Mouse (Mus musculus): Measurements from ENCODE around the gene C1ra.

DNA sequence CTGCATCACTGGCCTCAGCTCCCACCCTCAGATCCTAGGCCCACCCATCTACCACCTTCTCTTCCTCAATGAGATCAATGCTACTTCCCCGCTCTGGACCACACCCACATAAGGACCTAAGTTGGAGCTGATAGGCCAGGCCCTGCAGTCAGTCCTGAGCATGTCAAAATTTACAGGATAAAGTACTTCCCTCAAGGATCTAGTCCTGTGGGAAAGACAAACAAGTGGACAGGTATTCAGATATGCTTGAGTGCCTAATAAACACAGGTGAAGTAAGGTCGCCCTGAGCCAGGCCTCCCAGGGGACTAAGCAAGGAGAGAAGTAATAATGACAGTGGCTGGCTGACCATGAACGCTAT lies 32.7 kb upstream of the C1ra start:
- no peak for TF ChIP-seq CTCF (IDR thresholded peaks at IDR 0.05; ENCODE audit: borderline replicate concordance, extremely low read depth, insufficient read depth, insufficient read length)
- no peak for TF ChIP-seq POLR2A (IDR thresholded peaks at IDR 0.05; ENCODE audit: borderline replicate concordance, extremely low read depth, insufficient read depth, insufficient read length, poor library complexity, severe bottlenecking)
